Mouse (Mus musculus) myocyte (in vitro differentiated cells): ENCODE results near the gene Ap5m1.
A peak's percentile ranks its signal among the peaks of the same experiment; 100 is the strongest.

ENCODE experiments used
- CEBPB ChIP-seq: IDR thresholded peaks from 2 replicates; pipeline ENCODE4 v1.6.1; 2011; ENCODE audit warnings: mild to moderate bottlenecking, moderate library complexity; ENCODE audit not compliant: poor library complexity, insufficient read depth, severe bottlenecking
- MYOD1 ChIP-seq, 3 experiments: IDR thresholded peaks; one replicate each; pipeline ENCODE4 v1.6.1; 2011; ENCODE audit warnings: control low read depth in 2 of 3, low read depth in 2 of 3, mild to moderate bottlenecking in 2 of 3, moderate library complexity in 1 of 3; ENCODE audit not compliant: insufficient read length in 2 of 3, control insufficient read depth in 1 of 3
- POLR2A ChIP-seq: IDR thresholded peaks from one replicate; pipeline ENCODE4 v1.6.1; 2011; ENCODE audit warnings: low read depth, mild to moderate bottlenecking, control low read depth, moderate library complexity; ENCODE audit not compliant: insufficient read length
- USF1 ChIP-seq: IDR thresholded peaks from one replicate; pipeline ENCODE4 v1.6.1; 2011; ENCODE audit warnings: low read depth, mild to moderate bottlenecking, control low read depth, moderate library complexity

GRCm38 (mm10) chr14:49066274-49066823 lies 452 bp downstream of the Ap5m1 start, which contains the start of gene Exoc5:
- TF ChIP-seq POLR2A (peak; percentile 88), USF1 (no peak), CEBPB (no peak), MYOD1 (IDR thresholded peaks at IDR 0.05; ENCODE audit: control insufficient read depth in 1 of 3, insufficient read length in 2 of 3, low read depth in 2 of 3) (peak in 2 of 3 experiments; percentile 38 to 63)
